Mouse (Mus musculus) brain, embryonic 18.5 days (tissue): ENCODE data around the gene Gm2310.
"Not testable (repeated sequence)": the region's sequence is repeated elsewhere in the genome, so short reads cannot be mapped to it uniquely, and the experiment has no call there.

Experiments used
- DNase-seq: peaks from one replicate; pipeline ENCODE4 v3.0.0-alpha.2; 2012; ENCODE audit warnings: low read depth, low spot score

Gm2310 gene

GRCm38 (mm10) chr15:8519853-8520252 is at the start of gene Gm2310:
TSS of gene Gm2310 (minus strand) at chr15:8519953.
- DNase-seq, result not testable (repeated sequence)

DNA sequence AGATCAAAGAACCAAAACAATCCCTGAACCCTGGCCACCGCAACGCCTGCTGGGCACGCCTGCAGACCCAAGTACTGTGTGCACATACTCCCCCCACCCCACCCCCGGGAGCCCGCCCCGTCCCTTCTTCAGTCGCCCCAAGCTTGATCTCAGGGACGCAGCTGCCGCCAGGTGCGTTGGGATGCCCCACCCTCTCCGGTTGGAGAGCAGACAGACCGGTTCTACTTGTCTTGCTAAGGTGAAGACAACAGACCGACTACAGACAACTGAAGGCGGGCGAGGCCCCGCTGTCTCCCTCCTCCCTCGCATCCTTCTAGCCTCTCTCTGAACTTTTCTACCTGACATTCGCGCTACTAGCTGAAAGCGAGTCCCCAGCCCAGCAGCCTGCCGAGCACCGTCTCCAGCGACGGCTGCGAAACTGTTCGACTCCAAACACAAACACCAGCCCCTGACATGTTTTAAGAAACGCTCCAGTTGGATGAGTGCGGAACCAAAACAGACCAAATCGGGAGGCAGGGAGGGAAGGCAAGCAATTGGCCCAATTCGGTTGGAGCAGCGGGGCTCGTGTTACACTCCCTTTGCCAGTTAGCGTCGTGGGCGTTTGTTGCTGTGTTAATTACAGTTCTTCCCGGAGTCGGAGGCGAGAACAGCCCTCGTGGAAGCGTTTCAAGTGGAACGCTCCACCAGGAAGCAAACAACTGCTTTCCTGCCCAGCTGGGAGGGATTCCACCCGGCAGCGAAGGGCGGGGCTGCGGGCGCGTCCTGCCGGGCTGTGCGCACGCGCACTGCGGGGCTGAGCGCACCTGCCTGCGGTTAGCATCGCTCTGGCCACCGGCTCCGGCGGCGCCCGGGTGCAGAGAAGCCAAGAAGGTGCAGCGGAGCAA is 49.1 kb upstream of the Gm2310 start:
- DNase-seq, result peak; percentile 69

GRCm38 (mm10) chr15:8568286-8568644 is 48.5 kb upstream of the Gm2310 start:
- DNase-seq, result no peak

- DNase-seq, result no peak
Measured at GRCm38 (mm10) chr15:8565416-8565815, 45.7 kb upstream of the Gm2310 start.

DNA sequence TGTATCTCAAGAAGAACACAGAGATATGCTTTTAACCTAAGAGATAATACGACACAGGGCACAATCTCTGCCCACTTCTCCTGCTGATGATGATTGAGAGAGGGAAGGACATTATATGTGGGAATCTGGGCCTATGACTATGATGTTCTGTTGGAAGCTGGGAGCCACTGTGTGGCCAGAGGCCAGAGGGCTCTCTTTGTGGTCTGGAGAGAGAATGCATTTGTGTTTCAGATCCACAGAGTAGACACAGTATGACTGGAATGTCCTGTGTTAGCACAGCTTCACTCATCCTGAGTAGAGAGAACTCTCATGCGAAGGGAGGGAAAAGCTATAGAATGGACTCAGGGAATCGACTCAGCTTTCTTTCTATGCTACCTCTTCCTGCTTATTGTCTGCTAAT is 44.6 kb upstream of the Gm2310 start:
- no peak for DNase-seq

DNA sequence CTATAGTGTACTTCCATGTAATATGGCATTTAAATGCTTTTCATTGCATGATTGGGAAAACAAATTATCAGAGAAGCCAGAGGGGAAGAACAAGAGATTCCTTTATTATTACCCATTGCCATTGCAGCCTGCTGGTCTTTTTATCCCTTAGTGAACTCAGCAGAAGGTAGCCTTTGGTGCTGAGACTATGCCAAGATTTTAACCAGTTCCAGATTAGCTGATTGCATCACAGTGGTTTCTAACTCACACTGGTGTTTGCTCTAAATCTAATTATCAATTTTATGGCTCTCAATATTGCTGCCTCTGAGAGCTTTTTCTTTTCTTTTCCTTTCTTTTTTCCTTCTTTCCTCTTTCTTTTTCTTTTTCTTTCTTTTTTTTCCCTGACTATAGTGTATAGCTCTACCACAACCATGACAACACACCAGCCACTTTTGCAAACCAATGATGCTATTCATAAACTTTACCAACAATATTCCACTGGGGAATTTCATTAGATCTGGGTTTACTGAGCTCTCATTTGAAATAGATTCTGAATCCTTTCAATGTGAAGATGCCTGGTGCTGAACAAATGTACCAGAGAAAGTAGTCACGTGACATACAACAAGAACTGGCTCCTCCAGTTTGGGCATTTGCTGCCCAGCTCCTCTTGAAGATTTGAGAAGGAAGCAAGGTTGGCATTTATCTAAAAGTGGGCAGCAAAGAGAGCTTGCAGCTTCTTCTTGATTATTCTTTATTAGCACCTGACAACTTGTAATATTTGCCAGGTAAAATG is 43.9 kb upstream of the Gm2310 start:
- no peak for DNase-seq

DNA sequence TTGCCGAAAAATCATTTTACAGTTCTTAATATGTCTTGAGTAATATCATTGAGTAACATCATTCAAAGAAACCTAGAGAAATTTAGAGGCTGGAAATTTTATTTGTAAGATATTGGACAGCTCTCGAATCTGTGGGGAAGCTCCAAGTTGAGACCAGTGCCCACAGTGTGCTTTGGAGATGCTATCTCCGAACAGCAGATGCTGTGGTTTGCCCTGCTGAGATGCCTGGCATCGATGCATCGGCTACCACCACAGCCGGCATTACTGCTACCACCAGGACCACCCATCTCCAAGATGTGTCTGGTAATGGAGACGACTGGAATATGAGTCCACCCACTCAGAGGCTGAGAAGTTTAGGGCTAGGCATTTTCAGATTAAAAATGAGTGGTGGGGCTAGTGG is 43.0 kb upstream of the Gm2310 start:
- no peak for DNase-seq

- DNase-seq, result no peak
Measured at GRCm38 (mm10) chr15:8531201-8531600, 11.4 kb upstream of the Gm2310 start.

GRCm38 (mm10) chr15:8512957-8513356 is 6.8 kb downstream of the Gm2310 start:
- no peak for DNase-seq

- no peak for DNase-seq
Measured at GRCm38 (mm10) chr15:8511861-8512260, 7.9 kb downstream of the Gm2310 start.

GRCm38 (mm10) chr15:8502431-8502830 is 17.3 kb downstream of the Gm2310 start:
- no peak for DNase-seq

DNA sequence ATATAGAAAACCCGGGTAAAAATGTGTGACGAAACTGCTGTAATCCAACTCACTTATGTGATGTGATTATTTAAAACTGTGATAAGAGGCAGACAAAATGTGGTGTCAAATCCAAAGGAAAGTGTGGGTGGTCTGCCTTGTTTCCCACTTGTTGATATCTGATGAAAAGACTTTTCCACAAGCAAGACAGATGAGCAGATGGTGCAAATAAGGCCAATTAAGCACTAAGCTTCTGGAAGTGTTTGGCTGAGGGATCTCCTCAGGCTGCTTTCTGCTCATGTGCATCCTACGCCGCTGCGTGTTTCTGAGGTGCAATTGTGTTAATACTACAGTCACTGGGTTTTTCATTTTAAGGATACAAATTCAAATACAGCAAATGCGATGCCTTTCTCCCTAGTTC is 34.5 kb downstream of the Gm2310 start:
- DNase-seq, result no peak

- DNase-seq, result no peak
Measured at GRCm38 (mm10) chr15:8469006-8469575, 50.7 kb downstream of the Gm2310 start.
